Mouse (Mus musculus): ENCODE results near the gene Khdc3. TPM values are rescaled to one million over a fixed set of nuclear protein-coding genes. Genes with fewer than 3 reads are reported as not detected.
A peak's percentile ranks its signal among the peaks of the same experiment; 100 is the strongest.
"Not testable (repeated sequence)": the region's sequence is repeated elsewhere in the genome, so short reads cannot be mapped to it uniquely, and the experiment has no call there.

Gene Khdc3
- polyA plus RNA-seq (2016; fragmentation: Nextera tagmentation; extraction: Ambion mirVana) = not detected in 2 replicates

GRCm38 (mm10) chr9:73101536-73101935 lies at the start of gene Khdc3:
TSS of gene Khdc3 (plus strand) at chr9:73101836.
- no peak within 1 kb of the TSS for H3K9ac ChIP-seq (replicated peaks)
- no peak for ATAC-seq (ENCODE audit: insufficient number of reproducible peaks, insufficient read depth, low FRiP score, low TSS enrichment, low read depth)
- H3K4me2 ChIP-seq = no peak within 1 kb of the TSS
- H3K27me3 ChIP-seq = peaks cover 47% of the 10 kb centered on the region
- H3K4me1 ChIP-seq (replicated peaks) = peaks cover 10% of the 10 kb centered on the region
- no peak within 1 kb of the TSS for H3K27ac ChIP-seq
- H3K9me3 ChIP-seq = no peaks in the 10 kb centered on the region
- no peaks in the 10 kb centered on the region for H3K36me3 ChIP-seq
- WGBS = 88% methylated on average over 5 of the region's 5 CpGs
- no peak within 1 kb of the TSS for H3K4me3 ChIP-seq (replicated peaks)

DNA sequence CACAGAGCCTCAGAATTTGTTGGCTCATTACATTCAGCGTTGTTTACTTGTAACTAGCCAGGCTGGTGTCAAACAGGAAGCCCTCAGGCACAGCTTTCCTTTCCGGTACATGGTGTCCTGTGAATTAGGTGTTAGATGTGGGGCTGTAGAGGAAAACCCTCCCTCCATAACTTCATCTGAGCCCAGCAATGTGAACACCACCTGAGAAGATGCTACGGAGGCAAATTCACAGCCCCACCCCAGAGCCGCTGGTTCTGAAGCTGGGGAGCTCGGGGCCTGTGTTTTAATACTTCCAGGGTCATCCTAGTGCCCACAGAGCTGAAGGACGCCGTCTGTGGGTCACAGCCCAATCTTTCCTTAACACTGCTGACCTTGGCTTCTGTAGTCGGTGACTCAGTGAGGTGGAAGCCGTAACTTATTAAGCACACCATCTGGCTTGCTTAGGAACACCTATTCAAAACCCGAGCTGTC lies 46.2 kb upstream of the Khdc3 start:
- H3K4me3 ChIP-seq (replicated peaks) = no peak overlapping the region
- H3K9me3 ChIP-seq = no peaks in the 10 kb centered on the region
- no peak for ATAC-seq (ENCODE audit: insufficient number of reproducible peaks, insufficient read depth, low FRiP score, low TSS enrichment, low read depth)
- 36% methylated on average over 10 of the region's 10 CpGs for WGBS
- no peak overlapping the region for H3K27ac ChIP-seq
- H3K4me1 ChIP-seq (replicated peaks) = peaks cover 15% of the 10 kb centered on the region
- H3K36me3 ChIP-seq = no peaks in the 10 kb centered on the region
- H3K9ac ChIP-seq (replicated peaks) = no peak overlapping the region
- no peaks in the 10 kb centered on the region for H3K27me3 ChIP-seq
- H3K4me2 ChIP-seq = no peak overlapping the region

- no peak overlapping the region for H3K27ac ChIP-seq
- no peaks in the 10 kb centered on the region for H3K36me3 ChIP-seq
- no peak overlapping the region for H3K9ac ChIP-seq (replicated peaks)
- H3K27me3 ChIP-seq = no peaks in the 10 kb centered on the region
- ATAC-seq (ENCODE audit: insufficient number of reproducible peaks, insufficient read depth, low FRiP score, low TSS enrichment, low read depth) = no peak
- no peaks in the 10 kb centered on the region for H3K9me3 ChIP-seq
- WGBS = 89% methylated on average over 4 of the region's 4 CpGs
- H3K4me3 ChIP-seq (replicated peaks) = no peak overlapping the region
- peaks cover 20% of the 10 kb centered on the region for H3K4me1 ChIP-seq (replicated peaks)
- no peak overlapping the region for H3K4me2 ChIP-seq
These were observed 42.4 kb upstream of the Khdc3 start for GRCm38 (mm10) chr9:73059224-73059623.

DNA sequence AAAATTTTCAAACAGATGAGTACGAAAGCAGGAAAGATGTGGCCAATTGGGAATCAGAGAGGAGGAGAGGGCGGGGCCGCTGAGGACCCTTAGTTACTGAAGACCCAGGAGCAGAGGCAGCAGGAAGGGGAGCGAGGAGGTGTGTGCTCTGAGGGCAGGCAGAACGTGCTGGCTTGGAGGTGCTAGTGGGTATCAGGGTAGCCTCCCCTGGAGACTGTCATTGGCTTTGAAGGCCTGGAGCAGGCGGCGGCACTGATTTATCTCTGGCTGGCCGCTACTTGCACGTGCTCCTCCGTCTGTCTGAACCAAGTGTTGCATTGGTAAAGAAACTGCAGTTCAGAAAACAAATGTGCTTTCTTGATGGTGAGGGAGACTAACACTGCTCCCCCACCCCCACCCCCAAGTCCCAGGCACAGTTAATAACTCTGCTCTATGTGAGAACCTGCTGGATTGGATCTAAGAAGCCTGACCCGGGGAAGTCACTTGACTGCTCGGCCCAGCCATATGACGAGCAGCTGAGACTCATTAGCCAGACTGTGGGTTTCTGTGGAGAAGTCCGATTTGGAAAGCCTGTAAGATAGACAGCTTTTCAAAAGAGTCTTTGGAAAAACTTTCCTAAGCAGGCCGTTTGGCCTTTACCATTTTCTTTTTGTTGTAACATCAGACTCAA lies 37.9 kb upstream of the Khdc3 start:
- Histone ChIP-seq H3K4me1 (replicated peaks) (peaks cover 26% of the 10 kb centered on the region), H3K9ac (replicated peaks) (peak overlapping the region; percentile 37), H3K4me3 (replicated peaks) (peak overlapping the region; percentile 25), H3K4me2 (peak overlapping the region; percentile 61), H3K9me3 (no peaks in the 10 kb centered on the region), H3K27me3 (no peaks in the 10 kb centered on the region), H3K36me3 (no peaks in the 10 kb centered on the region), H3K27ac (peak overlapping the region; percentile 75)
- peak; percentile 80 for ATAC-seq (ENCODE audit: insufficient number of reproducible peaks, insufficient read depth, low FRiP score, low TSS enrichment, low read depth)
- 6% methylated on average over 15 of the region's 15 CpGs for WGBS

GRCm38 (mm10) chr9:73067086-73067485 lies 34.5 kb upstream of the Khdc3 start:
- WGBS = 15% methylated on average over 10 of the region's 10 CpGs
- peak overlapping the region; percentile 46 for H3K4me2 ChIP-seq
- no peak for ATAC-seq (ENCODE audit: insufficient number of reproducible peaks, insufficient read depth, low FRiP score, low TSS enrichment, low read depth)
- H3K9ac ChIP-seq (replicated peaks) = no peak overlapping the region
- 0 out of 2 replicates have a peak overlapping the region, but pooled peaks have one; percentile 29 for H3K27ac ChIP-seq
- H3K4me1 ChIP-seq (replicated peaks) = peaks cover 26% of the 10 kb centered on the region
- no peaks in the 10 kb centered on the region for H3K27me3 ChIP-seq
- H3K36me3 ChIP-seq = no peaks in the 10 kb centered on the region
- no peaks in the 10 kb centered on the region for H3K9me3 ChIP-seq
- H3K4me3 ChIP-seq (replicated peaks) = peak overlapping the region; percentile 16; the same call in 1 of the 2 replicates

- peak overlapping the region; percentile 13; the same call in 1 of the 2 replicates for H3K27ac ChIP-seq
- no peak overlapping the region for H3K4me3 ChIP-seq (replicated peaks)
- no peak overlapping the region for H3K4me2 ChIP-seq
- H3K9ac ChIP-seq (replicated peaks) = no peak overlapping the region
- WGBS = 49% methylated on average over 6 of the region's 6 CpGs
- no peaks in the 10 kb centered on the region for H3K27me3 ChIP-seq
- H3K9me3 ChIP-seq = no peaks in the 10 kb centered on the region
- ATAC-seq (ENCODE audit: insufficient number of reproducible peaks, insufficient read depth, low FRiP score, low TSS enrichment, low read depth) = peak; percentile 38; the same call in 1 of the 2 replicates
- peaks cover 25% of the 10 kb centered on the region for H3K4me1 ChIP-seq (replicated peaks)
- no peaks in the 10 kb centered on the region for H3K36me3 ChIP-seq
These were observed 33.4 kb upstream of the Khdc3 start for GRCm38 (mm10) chr9:73068230-73068679.

- Histone ChIP-seq H3K9ac (replicated peaks) (no peak overlapping the region), H3K27me3 (no peaks in the 10 kb centered on the region), H3K9me3 (no peaks in the 10 kb centered on the region), H3K4me1 (replicated peaks) (peaks cover 20% of the 10 kb centered on the region), H3K36me3 (no peaks in the 10 kb centered on the region), H3K27ac (no peak overlapping the region), H3K4me3 (replicated peaks) (no peak overlapping the region), H3K4me2 (no peak overlapping the region)
- WGBS = 82% methylated on average over 6 of the region's 6 CpGs
- ATAC-seq (ENCODE audit: insufficient number of reproducible peaks, insufficient read depth, low FRiP score, low TSS enrichment, low read depth) = no peak
These were observed 32.9 kb upstream of the Khdc3 start for GRCm38 (mm10) chr9:73068688-73069087.

DNA sequence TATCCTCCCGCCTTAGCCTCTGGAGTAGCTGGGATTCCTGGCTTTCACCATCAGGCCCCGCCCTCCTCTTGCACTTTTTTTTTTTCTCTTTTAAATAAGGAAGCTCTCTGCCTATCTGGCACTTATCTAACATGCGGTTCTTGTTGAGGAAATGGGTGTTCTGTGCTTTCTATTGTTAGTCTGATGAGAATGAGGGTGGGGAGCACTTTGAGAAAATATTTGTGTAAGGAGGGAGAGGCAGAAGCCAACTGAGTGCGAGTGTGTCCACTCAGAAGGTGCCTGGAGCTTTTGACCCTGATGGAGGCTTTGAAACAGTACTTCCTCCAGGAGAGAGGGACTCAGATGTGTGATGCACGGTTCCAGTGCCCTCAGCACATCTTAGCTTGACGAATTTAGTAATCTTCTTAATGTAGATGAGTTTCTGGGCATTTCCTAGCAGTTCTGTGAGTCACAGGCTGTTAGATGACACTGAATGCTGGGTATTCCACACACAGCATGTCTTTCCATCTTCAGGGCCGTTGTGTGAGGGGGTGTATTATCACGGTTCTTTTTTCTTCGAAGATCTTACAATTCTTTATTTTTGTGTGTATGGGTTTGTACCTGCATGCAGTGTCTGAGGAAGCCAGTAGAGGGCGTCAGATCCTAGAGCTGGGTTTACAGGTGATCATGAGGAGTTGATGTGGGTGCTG lies 30.5 kb upstream of the Khdc3 start:
- H3K4me2 ChIP-seq = no peak overlapping the region
- no peaks in the 10 kb centered on the region for H3K9me3 ChIP-seq
- no peaks in the 10 kb centered on the region for H3K36me3 ChIP-seq
- no peak overlapping the region for H3K4me3 ChIP-seq (replicated peaks)
- H3K9ac ChIP-seq (replicated peaks) = no peak overlapping the region
- no peaks in the 10 kb centered on the region for H3K27me3 ChIP-seq
- H3K4me1 ChIP-seq (replicated peaks) = peaks cover 11% of the 10 kb centered on the region
- WGBS = 80% methylated on average over 10 of the region's 10 CpGs
- no peak overlapping the region for H3K27ac ChIP-seq
- ATAC-seq (ENCODE audit: insufficient number of reproducible peaks, insufficient read depth, low FRiP score, low TSS enrichment, low read depth) = no peak

DNA sequence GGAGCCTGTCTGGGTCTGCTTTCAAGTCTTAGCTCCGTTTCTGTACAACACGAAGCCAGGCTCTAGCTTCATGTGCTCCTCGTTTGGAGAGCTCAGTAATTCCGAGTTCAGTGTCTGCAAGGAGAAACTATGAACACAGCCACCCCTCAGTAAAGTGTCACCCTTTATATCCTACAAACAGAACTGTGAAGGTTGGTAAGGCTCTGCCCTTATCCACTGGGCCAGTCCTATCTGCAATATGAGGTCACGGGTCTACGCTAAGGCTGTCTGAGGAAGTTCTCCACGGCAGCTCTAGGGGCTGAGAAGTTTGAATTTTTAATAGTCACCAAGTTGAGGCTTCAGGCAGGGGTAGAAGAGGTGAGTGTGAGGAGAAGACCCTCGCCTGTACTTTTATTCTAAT lies 29.2 kb upstream of the Khdc3 start:
- Histone ChIP-seq H3K27me3 (no peaks in the 10 kb centered on the region), H3K4me1 (replicated peaks) (0 out of 2 replicates have a peak, but pooled peaks cover 4% of the 10 kb centered on the region), H3K9ac (replicated peaks) (no peak overlapping the region), H3K36me3 (no peaks in the 10 kb centered on the region), H3K4me3 (replicated peaks) (no peak overlapping the region), H3K27ac (no peak overlapping the region), H3K4me2 (no peak overlapping the region), H3K9me3 (no peaks in the 10 kb centered on the region)
- no peak for ATAC-seq (ENCODE audit: insufficient number of reproducible peaks, insufficient read depth, low FRiP score, low TSS enrichment, low read depth)
- 77% methylated on average over 8 of the region's 8 CpGs for WGBS

GRCm38 (mm10) chr9:73073169-73073568 lies 28.5 kb upstream of the Khdc3 start:
- Histone ChIP-seq H3K4me2 (no peak overlapping the region), H3K9ac (replicated peaks) (no peak overlapping the region), H3K27ac (no peak overlapping the region), H3K27me3 (no peaks in the 10 kb centered on the region), H3K36me3 (no peaks in the 10 kb centered on the region), H3K9me3 (no peaks in the 10 kb centered on the region), H3K4me1 (replicated peaks) (no peaks in the 10 kb centered on the region), H3K4me3 (replicated peaks) (no peak overlapping the region)
- 87% methylated on average over 5 of the region's 5 CpGs for WGBS
- no peak for ATAC-seq (ENCODE audit: insufficient number of reproducible peaks, insufficient read depth, low FRiP score, low TSS enrichment, low read depth)

- ATAC-seq (ENCODE audit: insufficient number of reproducible peaks, insufficient read depth, low FRiP score, low TSS enrichment, low read depth); H3K4me1 ChIP-seq (replicated peaks); H3K27me3 ChIP-seq; H3K4me3 ChIP-seq (replicated peaks); H3K9me3 ChIP-seq; H3K27ac ChIP-seq; H3K36me3 ChIP-seq; H3K9ac ChIP-seq (replicated peaks); H3K4me2 ChIP-seq: not testable (repeated sequence)
- WGBS = 87% methylated on average over 11 of the region's 12 CpGs
These were observed 22.3 kb upstream of the Khdc3 start for GRCm38 (mm10) chr9:73079349-73079748.

All from limb, embryonic 12.5 days (tissue).